Comparison of ENCODE assay signal across 26 mouse cellular contexts in the genomic region with DNA sequence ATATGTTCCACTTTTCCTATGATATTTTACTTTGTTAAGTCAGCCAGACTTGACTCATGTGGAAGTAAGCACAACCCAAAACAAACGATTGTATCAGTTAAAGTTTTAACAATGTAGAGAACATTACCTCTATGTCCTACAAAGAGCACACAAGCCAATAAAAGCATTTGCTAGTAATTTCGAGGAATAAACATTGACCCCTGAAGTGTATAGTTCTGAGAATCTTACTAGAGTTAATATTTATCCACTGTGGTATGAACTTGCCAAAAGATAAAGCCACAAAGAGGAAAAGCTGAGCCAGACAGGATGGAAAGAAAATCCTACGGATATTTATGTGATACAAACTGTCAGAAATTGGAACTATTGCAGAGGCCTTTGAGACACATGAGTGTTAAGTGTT.
DNase-seq lines count a peak whose midpoint lies in the region; ATAC-seq and TF ChIP-seq lines count a peak whose summit lies in the region.
"Had no signal": no experiment of that assay in that cellular context is flagged by ENCODE, and none has a peak within 500 bp of the region (broad histone marks: within the 10 kb centered on the region; RNA-seq: fewer than 3 reads in every experiment).

No protein-coding gene starts in this region.

- CTCF ChIA-PET in Patski (lab: Charles Lee): no interaction called here

- in situ Hi-C loops in Patski (cut with MboI; ENCODE audit: low pct_unique_long_range_greater_than_20kb): no loop called here

- no peak overlapping the region for H3K27ac ChIP-seq in liver, adult 2 months (replicated peaks; ENCODE audit: insufficient read depth, low read depth, low read length)
- no peak overlapping the region for H3K27ac ChIP-seq in liver, embryonic 12.5 days
- no peak overlapping the region for H3K27ac ChIP-seq in intestine, postnatal 0 days (ENCODE audit: low read depth, low read length)
- H3K27ac ChIP-seq: embryonic facial prominence, embryonic 10.5 days; embryonic facial prominence, embryonic 13.5 days; forebrain, embryonic 12.5 days; forebrain, embryonic 15.5 days; heart, embryonic 15.5 days; hindbrain, embryonic 10.5 days; hindbrain, embryonic 13.5 days had no signal

- H3K36me3 ChIP-seq in liver, adult 2 months (ENCODE audit: control insufficient read depth, insufficient read depth, low read length): no peaks in the 10 kb centered on the region
- H3K36me3 ChIP-seq in liver, embryonic 12.5 days: no peaks in the 10 kb centered on the region
- no peaks in the 10 kb centered on the region for H3K36me3 ChIP-seq in intestine, postnatal 0 days (ENCODE audit: control insufficient read depth, insufficient read depth)
- H3K36me3 ChIP-seq: embryonic facial prominence, embryonic 10.5 days; embryonic facial prominence, embryonic 13.5 days; forebrain, embryonic 12.5 days; forebrain, embryonic 15.5 days; heart, embryonic 15.5 days; hindbrain, embryonic 10.5 days; hindbrain, embryonic 13.5 days had no signal

- 14% methylated on average over 3 of the region's 3 CpGs for WGBS in liver, adult 2 months
- 51% methylated on average over 3 of the region's 3 CpGs for WGBS in liver, embryonic 12.5 days (ENCODE audit: insufficient replicate concordance)
- WGBS in intestine, postnatal 0 days: 24% methylated on average over 3 of the region's 3 CpGs

- no peak for ATAC-seq in liver, embryonic 12.5 days
- ATAC-seq in Patski: peak; percentile 33
- no peak for ATAC-seq in intestine, postnatal 0 days
- ATAC-seq: forebrain, embryonic 15.5 days; hindbrain, embryonic 16.5 days had no signal

- peak; percentile 33 for DNase-seq in liver, adult 2 months (ENCODE audit: extremely low read depth, low read depth, low spot score)
- DNase-seq in 416B (ENCODE audit: low read depth): peak; percentile 5
- DNase-seq in Patski (ENCODE audit: low read depth, low spot score): peak; percentile 42
- no peak for DNase-seq in adrenal gland, postnatal 4 days (ENCODE audit: low spot score in 2 of 2)
- DNase-seq in adrenal gland, postnatal 36 days: no peak
- DNase-seq: adrenal gland, postnatal 10 days; cerebellum, adult 11-12 months; cerebellum, adult 8-10 months; cerebellum, postnatal 10 days; cerebellum, postnatal 36 days; embryo, embryonic 11 days; gastrocnemius, postnatal 25 days; heart, postnatal 10 days; heart, postnatal 36 days had no signal

- H3K27me3 ChIP-seq in liver, adult 2 months (ENCODE audit: control insufficient read depth, insufficient read depth, low read length): no peaks in the 10 kb centered on the region
- no peaks in the 10 kb centered on the region for H3K27me3 ChIP-seq in liver, embryonic 12.5 days (replicated peaks)
- no peaks in the 10 kb centered on the region for H3K27me3 ChIP-seq in Patski
- H3K27me3 ChIP-seq in intestine, postnatal 0 days (replicated peaks; ENCODE audit: control insufficient read depth, insufficient read depth, low read length): no peaks in the 10 kb centered on the region
- H3K27me3 ChIP-seq: embryonic facial prominence, embryonic 13.5 days; forebrain, embryonic 12.5 days; forebrain, embryonic 15.5 days; heart, embryonic 15.5 days; hindbrain, embryonic 13.5 days had no signal

- no peaks in the 10 kb centered on the region for H3K9me3 ChIP-seq in liver, embryonic 12.5 days (replicated peaks)
- no peaks in the 10 kb centered on the region for H3K9me3 ChIP-seq in intestine, postnatal 0 days (ENCODE audit: control insufficient read depth)
- H3K9me3 ChIP-seq: embryonic facial prominence, embryonic 10.5 days; embryonic facial prominence, embryonic 13.5 days; forebrain, embryonic 12.5 days; forebrain, embryonic 15.5 days; heart, embryonic 15.5 days; hindbrain, embryonic 10.5 days; hindbrain, embryonic 13.5 days had no signal

- no peak overlapping the region for H3K4me2 ChIP-seq in liver, embryonic 12.5 days
- H3K4me2 ChIP-seq in intestine, postnatal 0 days (replicated peaks; ENCODE audit: low read depth): peak overlapping the region; percentile 24; the same call in 1 of the 2 replicates
- H3K4me2 ChIP-seq: embryonic facial prominence, embryonic 13.5 days; forebrain, embryonic 12.5 days; forebrain, embryonic 15.5 days; heart, embryonic 11.5 days; heart, embryonic 15.5 days; hindbrain, embryonic 13.5 days had no signal

- TF ChIP-seq POLR2A in liver, adult 2 months (IDR thresholded peaks at IDR 0.05; ENCODE audit: extremely low read depth, insufficient read depth, low read length): no peak

- no peak overlapping the region for H3K9ac ChIP-seq in liver, adult 2 months (ENCODE audit: low read depth, low read length)
- no peak overlapping the region for H3K9ac ChIP-seq in liver, embryonic 12.5 days
- H3K9ac ChIP-seq in intestine, postnatal 0 days (ENCODE audit: low read depth, low read length): no peak overlapping the region
- H3K9ac ChIP-seq: embryonic facial prominence, embryonic 13.5 days; forebrain, embryonic 12.5 days; forebrain, embryonic 15.5 days; heart, embryonic 15.5 days; hindbrain, embryonic 13.5 days had no signal

- no peak overlapping the region for H3K4me3 ChIP-seq in liver, adult 2 months (ENCODE audit: insufficient read depth, low read depth, low read length)
- H3K4me3 ChIP-seq in liver, embryonic 12.5 days: no peak overlapping the region
- no peak overlapping the region for H3K4me3 ChIP-seq in intestine, postnatal 0 days (ENCODE audit: low read depth, low read length)
- H3K4me3 ChIP-seq: embryonic facial prominence, embryonic 10.5 days; embryonic facial prominence, embryonic 13.5 days; erythroblast, embryonic 14.5 days; forebrain, embryonic 12.5 days; forebrain, embryonic 15.5 days; heart, embryonic 15.5 days; hindbrain, embryonic 10.5 days; hindbrain, embryonic 13.5 days had no signal

- POLR2A ChIA-PET in Patski (lab: Charles Lee): no interaction called here

- H3K4me1 ChIP-seq in liver, adult 2 months (ENCODE audit: control insufficient read depth, insufficient read depth, low read length): no peaks in the 10 kb centered on the region; the same call in 1 of the 2 replicates
- no peaks in the 10 kb centered on the region for H3K4me1 ChIP-seq in liver, embryonic 12.5 days
- H3K4me1 ChIP-seq in intestine, postnatal 0 days (replicated peaks; ENCODE audit: control insufficient read depth, insufficient read depth, low read length): peaks cover 8% of the 10 kb centered on the region; the same call in 1 of the 2 replicates
- H3K4me1 ChIP-seq: embryonic facial prominence, embryonic 10.5 days; embryonic facial prominence, embryonic 13.5 days; forebrain, embryonic 12.5 days; forebrain, embryonic 15.5 days; hindbrain, embryonic 10.5 days; hindbrain, embryonic 13.5 days had no signal

- no peaks in the 10 kb centered on the region for H3K79me2 ChIP-seq in liver, adult 2 months (ENCODE audit: control insufficient read depth, insufficient read depth, low read length)

- TF ChIP-seq CTCF in liver, adult 2 months (IDR thresholded peaks at IDR 0.05; ENCODE audit: low read depth, low read length): no peak
- TF ChIP-seq CTCF in Patski (IDR thresholded peaks at IDR 0.05): no peak
- TF ChIP-seq CTCF in intestine, postnatal 0 days (IDR thresholded peaks at IDR 0.05; ENCODE audit: low read depth): no peak

Comparison
In these comparisons a context has a peak if more than half of its experiments do, and no peak if none do; other contexts are left out.
1. DNase-seq: peak in liver, adult 2 months (single experiment), 416B (single experiment) and Patski (single experiment); none in adrenal gland, postnatal 4 days (0 of 2) and adrenal gland, postnatal 36 days (0 of 2).